Mouse (Mus musculus) neural tube, embryonic 11.5 days (tissue): ENCODE data around the gene Gpr84. TPM values are rescaled to one million over a fixed set of nuclear protein-coding genes. Genes with fewer than 3 reads are reported as not detected.

Experiments
- ATAC-seq: fragments of 200-750 bp; cut with Nextera tagmentation; 2 replicates; pipeline ENCODE4 v1.8.0; 2017; ENCODE audit warnings: moderate number of reproducible peaks, mild to moderate bottlenecking, moderate TSS enrichment, moderate library complexity; ENCODE audit not compliant: insufficient read depth, low FRiP score, low TSS enrichment
- DNase-seq: peaks from one replicate; pipeline ENCODE4 v3.0.0-alpha.2; 2015; ENCODE audit warnings: low spot score
- H3K27ac ChIP-seq: fragments of 300-500 bp; sonication (generic); 2 replicates; pipeline ENCODE4 v1.5.1; 2014; ENCODE audit warnings: low read depth, mild to moderate bottlenecking, low read length
- H3K27me3 ChIP-seq: fragments of 300-500 bp; sonication (generic); 2 replicates; pipeline ENCODE4 v1.6.1; 2014; ENCODE audit warnings: mild to moderate bottlenecking, low read length, mixed read lengths; ENCODE audit not compliant: control insufficient read depth, insufficient read depth
- H3K36me3 ChIP-seq: fragments of 300-500 bp; sonication (generic); 2 replicates; pipeline ENCODE4 v1.6.1; 2014; ENCODE audit warnings: mild to moderate bottlenecking, low read length, moderate library complexity, mixed read lengths; ENCODE audit not compliant: control insufficient read depth, insufficient read depth
- H3K4me1 ChIP-seq: fragments of 300-500 bp; sonication (generic); 2 replicates; pipeline ENCODE4 v1.6.1; 2014; ENCODE audit warnings: low read length, mixed read lengths; ENCODE audit not compliant: control insufficient read depth, insufficient read depth
- H3K4me2 ChIP-seq: fragments of 300-500 bp; sonication (generic); 2 replicates; pipeline ENCODE4 v1.6.1; 2014; ENCODE audit warnings: low read depth, mild to moderate bottlenecking, moderate library complexity
- H3K4me3 ChIP-seq: fragments of 300-500 bp; sonication (generic); 2 replicates; pipeline ENCODE4 v1.5.1; 2014; ENCODE audit warnings: low read depth, low read length
- H3K9ac ChIP-seq: fragments of 300-500 bp; sonication (generic); 2 replicates; pipeline ENCODE4 v1.6.1; 2014; ENCODE audit warnings: mild to moderate bottlenecking, low read length
- H3K9me3 ChIP-seq: fragments of 300-500 bp; sonication (generic); 2 replicates; pipeline ENCODE4 v1.6.1; 2016; ENCODE audit warnings: low read length; ENCODE audit not compliant: control insufficient read depth
- whole genome bisulfite sequencing: fragments of 180-500 bp; shearing (Covaris S2); extraction: QIAGEN DNeasy Blood & Tissue Kit; methylation state at CpG from one replicate; pipeline ENCODE4 v1.1.7; 2014; 5-methylcytosine and 5-hydroxymethylcytosine counted together
- polyA plus RNA-seq: library from polyadenylated mRNA; unstranded; fragments of >200 nt; fragmentation: Nextera tagmentation; extraction: Ambion mirVana; gene quantifications from 2 replicates; pipeline ENCODE4 v1.2.1, GENCODE M21; 2014

The Gpr84 gene
- polyA plus RNA-seq, 1 experiment from 2014 or later, result 0.34 TPM

GRCm38 (mm10) chr15:103293375-103293774 is 17.0 kb downstream of the Gpr84 start:
- ATAC-seq (no peak), DNase-seq (no peak)
- H3K4me3 ChIP-seq, result no peak overlapping the region
- no peak overlapping the region for H3K27ac ChIP-seq
- peaks cover 11% of the 10 kb centered on the region for H3K36me3 ChIP-seq
- H3K27me3 ChIP-seq, result no peaks in the 10 kb centered on the region
- H3K4me2 ChIP-seq, result no peak overlapping the region
- no peaks in the 10 kb centered on the region for H3K9me3 ChIP-seq
- WGBS, result 98% methylated on average over 2 of the region's 2 CpGs
- no peak overlapping the region for H3K9ac ChIP-seq
- peaks cover 55% of the 10 kb centered on the region for H3K4me1 ChIP-seq

GRCm38 (mm10) chr15:103292673-103293345 is 17.6 kb downstream of the Gpr84 start:
- Histone ChIP-seq H3K9me3 (no peaks in the 10 kb centered on the region), H3K36me3 (peaks cover 11% of the 10 kb centered on the region), H3K27me3 (no peaks in the 10 kb centered on the region), H3K4me1 (peaks cover 52% of the 10 kb centered on the region), H3K9ac (no peak overlapping the region), H3K27ac (no peak overlapping the region), H3K4me3 (no peak overlapping the region), H3K4me2 (no peak overlapping the region)
- no peak for DNase-seq
- WGBS, result 89% methylated on average over 4 of the region's 4 CpGs
- no peak for ATAC-seq

GRCm38 (mm10) chr15:103290843-103291242 is 19.6 kb downstream of the Gpr84 start:
- Histone ChIP-seq H3K4me2 (no peak overlapping the region), H3K36me3 (peaks cover 11% of the 10 kb centered on the region), H3K9me3 (no peaks in the 10 kb centered on the region), H3K4me1 (peaks cover 34% of the 10 kb centered on the region), H3K9ac (peak overlapping the region; percentile 6; the same call in 1 of the 2 replicates), H3K4me3 (no peak overlapping the region), H3K27ac (peak overlapping the region; percentile 58; the same call in 1 of the 2 replicates), H3K27me3 (no peaks in the 10 kb centered on the region)
- 73% methylated on average over 9 of the region's 9 CpGs for WGBS
- no peak for ATAC-seq
- DNase-seq, result no peak

GRCm38 (mm10) chr15:103290417-103290816 is 20.0 kb downstream of the Gpr84 start:
- Histone ChIP-seq H3K4me2 (no peak overlapping the region), H3K27ac (peak overlapping the region; percentile 58; the same call in 1 of the 2 replicates)
- no peak for ATAC-seq

GRCm38 (mm10) chr15:103289600-103289999 is 20.8 kb downstream of the Gpr84 start:
- H3K4me3 ChIP-seq, result no peak overlapping the region
- peaks cover 28% of the 10 kb centered on the region for H3K4me1 ChIP-seq
- no peak overlapping the region for H3K9ac ChIP-seq
- no peaks in the 10 kb centered on the region for H3K9me3 ChIP-seq
- 34% methylated on average over 5 of the region's 5 CpGs for WGBS
- peak overlapping the region; percentile 76 for H3K27ac ChIP-seq
- ATAC-seq (no peak), DNase-seq (no peak)
- H3K36me3 ChIP-seq, result peaks cover 11% of the 10 kb centered on the region
- no peaks in the 10 kb centered on the region for H3K27me3 ChIP-seq
- no peak overlapping the region for H3K4me2 ChIP-seq

More at GRCm38 (mm10) chr15:103290417-103290816, 20.0 kb downstream of the Gpr84 start:
- no peak overlapping the region for H3K4me3 ChIP-seq
- no peak for DNase-seq
- WGBS, result 69% methylated on average over 6 of the region's 6 CpGs
- H3K36me3 ChIP-seq, result peaks cover 11% of the 10 kb centered on the region
- 0 out of 2 replicates have a peak overlapping the region, but pooled peaks have one; percentile 6 for H3K9ac ChIP-seq
- H3K4me1 ChIP-seq, result peaks cover 32% of the 10 kb centered on the region
- no peaks in the 10 kb centered on the region for H3K27me3 ChIP-seq
- no peaks in the 10 kb centered on the region for H3K9me3 ChIP-seq

- no peak overlapping the region for H3K27ac ChIP-seq
- peaks cover 23% of the 10 kb centered on the region for H3K4me1 ChIP-seq
These were observed 24.5 kb downstream of the Gpr84 start for GRCm38 (mm10) chr15:103285778-103286417.

GRCm38 (mm10) chr15:103284647-103285046 is 25.8 kb downstream of the Gpr84 start:
- Histone ChIP-seq H3K27me3 (no peaks in the 10 kb centered on the region), H3K36me3 (no peaks in the 10 kb centered on the region), H3K4me2 (no peak overlapping the region), H3K4me3 (no peak overlapping the region), H3K9me3 (no peaks in the 10 kb centered on the region), H3K4me1 (peaks cover 14% of the 10 kb centered on the region), H3K9ac (no peak overlapping the region), H3K27ac (no peak overlapping the region)
- DNase-seq, result no peak
- ATAC-seq, result no peak
- WGBS, result 44% methylated on average over 2 of the region's 2 CpGs

More at GRCm38 (mm10) chr15:103285778-103286417, 24.5 kb downstream of the Gpr84 start:
- no peak overlapping the region for H3K9ac ChIP-seq
- H3K9me3 ChIP-seq, result no peaks in the 10 kb centered on the region
- no peaks in the 10 kb centered on the region for H3K36me3 ChIP-seq
- ATAC-seq (no peak), DNase-seq (no peak)
- H3K27me3 ChIP-seq, result no peaks in the 10 kb centered on the region
- H3K4me2 ChIP-seq, result no peak overlapping the region
- no peak overlapping the region for H3K4me3 ChIP-seq
- WGBS, result 86% methylated on average over 1 of the region's 1 CpGs

GRCm38 (mm10) chr15:103284066-103284465 is 26.3 kb downstream of the Gpr84 start:
- WGBS, result 61% methylated on average over 3 of the region's 3 CpGs
- Histone ChIP-seq H3K4me3 (no peak overlapping the region), H3K9me3 (no peaks in the 10 kb centered on the region), H3K27me3 (no peaks in the 10 kb centered on the region), H3K4me1 (peaks cover 10% of the 10 kb centered on the region), H3K9ac (no peak overlapping the region), H3K4me2 (no peak overlapping the region), H3K36me3 (no peaks in the 10 kb centered on the region), H3K27ac (no peak overlapping the region)
- ATAC-seq (no peak), DNase-seq (peak; percentile 68)
